Mouse (Mus musculus): ENCODE results near the gene Inpp4b. TPM values are rescaled to one million over a fixed set of nuclear protein-coding genes. Genes with fewer than 3 reads are reported as not detected.
A peak's percentile ranks its signal among the peaks of the same experiment; 100 is the strongest.

The Inpp4b gene
- total RNA-seq, 2 experiments from 2014 or later = 9.9 to 11.2 TPM

- DNase-seq (ENCODE audit: extremely low spot score in 1 of 2, low spot score in 2 of 2) = no peak
- intact Hi-C loops (cut with DNase I) = no loop called here
Measured at GRCm38 (mm10) chr8:81449798-81450197, 107.4 kb downstream of the Inpp4b start.

DNA sequence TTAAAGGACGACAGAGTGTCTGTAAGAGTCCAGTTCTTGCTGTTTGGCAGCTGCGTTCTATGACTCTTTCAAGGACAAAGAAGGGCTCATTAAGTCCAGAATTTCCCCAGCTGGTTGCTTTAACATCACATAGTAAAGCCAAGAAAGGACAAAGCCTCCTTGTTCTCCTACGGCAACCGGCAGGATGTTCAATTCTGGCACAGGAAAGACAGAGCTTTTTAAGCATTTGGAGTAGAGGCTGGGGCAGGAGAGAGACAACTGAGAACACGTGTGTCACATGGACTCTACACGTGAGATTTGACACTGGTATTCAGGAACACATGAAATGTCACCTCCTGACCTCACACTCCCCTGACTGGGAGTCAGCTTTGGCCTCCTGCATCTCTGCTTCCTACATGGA, 109.7 kb downstream of the Inpp4b start:
- peak; percentile 9 to 15 for DNase-seq (ENCODE audit: extremely low spot score in 1 of 2, low spot score in 2 of 2)
- intact Hi-C loops (cut with DNase I) = no loop called here

DNA sequence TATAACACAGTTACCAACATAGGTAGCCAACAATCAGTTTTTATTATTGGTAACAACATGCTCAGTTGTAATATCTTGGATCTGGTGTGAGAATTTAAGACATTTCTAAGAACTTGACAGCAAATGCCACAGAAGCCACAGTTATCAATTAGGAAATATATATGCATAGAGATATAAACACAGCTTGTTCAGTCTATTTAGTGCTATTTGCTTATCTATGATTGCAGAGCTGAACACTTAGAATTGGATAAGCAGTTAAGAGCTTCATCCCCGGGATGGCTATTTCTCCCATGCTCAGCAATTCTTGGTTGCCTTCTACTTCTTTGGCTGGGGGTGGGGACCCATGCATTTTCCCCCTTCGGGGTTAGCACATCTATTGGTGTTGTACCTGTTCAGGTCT, 112.5 kb downstream of the Inpp4b start:
- intact Hi-C loops (cut with DNase I) = no loop called here
- DNase-seq (ENCODE audit: extremely low spot score in 1 of 2, low spot score in 2 of 2) = no peak

DNA sequence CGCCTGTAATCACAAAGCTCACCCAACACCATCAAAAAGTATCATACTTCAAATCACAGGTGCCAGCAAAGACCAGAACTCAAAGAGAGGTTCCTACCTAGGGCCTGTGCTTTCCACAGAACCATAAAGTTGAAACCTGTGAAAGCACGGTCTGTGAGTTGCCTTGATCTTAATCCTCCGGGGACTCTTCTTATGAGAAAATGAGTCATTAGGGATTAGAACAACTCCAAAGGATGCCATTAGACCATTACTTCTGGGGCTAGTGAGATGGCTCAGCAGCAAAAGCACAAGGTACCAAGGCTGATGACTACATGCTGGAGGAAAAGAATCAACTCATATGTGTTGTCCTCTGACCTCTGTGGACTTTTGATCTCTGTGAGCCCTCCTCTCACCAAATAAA, 121.4 kb downstream of the Inpp4b start:
- intact Hi-C loops (cut with DNase I) = no loop called here
- no peak for DNase-seq (ENCODE audit: extremely low spot score in 1 of 2, low spot score in 2 of 2)

DNA sequence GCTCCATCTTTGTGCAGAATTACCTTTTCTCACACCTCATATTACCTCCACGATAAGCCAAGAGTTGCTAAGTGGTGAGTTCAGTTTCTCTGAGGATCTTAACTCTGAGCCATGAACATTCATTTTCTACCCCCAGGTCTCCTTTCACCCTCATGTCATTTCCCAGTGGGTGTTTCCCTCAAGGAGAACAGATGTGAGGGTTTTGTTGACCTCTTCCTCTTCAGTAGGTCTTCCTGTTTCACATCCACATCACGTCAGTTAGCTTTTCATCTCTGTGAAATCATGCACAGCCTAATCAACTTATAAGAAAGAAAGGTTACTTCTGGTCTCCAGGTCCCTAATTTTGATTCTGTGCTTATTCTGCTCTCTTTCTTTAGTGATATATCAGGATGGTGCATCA, 124.4 kb downstream of the Inpp4b start:
- no peak for DNase-seq (ENCODE audit: extremely low spot score in 1 of 2, low spot score in 2 of 2)
- intact Hi-C loops (cut with DNase I) = no loop called here

DNA sequence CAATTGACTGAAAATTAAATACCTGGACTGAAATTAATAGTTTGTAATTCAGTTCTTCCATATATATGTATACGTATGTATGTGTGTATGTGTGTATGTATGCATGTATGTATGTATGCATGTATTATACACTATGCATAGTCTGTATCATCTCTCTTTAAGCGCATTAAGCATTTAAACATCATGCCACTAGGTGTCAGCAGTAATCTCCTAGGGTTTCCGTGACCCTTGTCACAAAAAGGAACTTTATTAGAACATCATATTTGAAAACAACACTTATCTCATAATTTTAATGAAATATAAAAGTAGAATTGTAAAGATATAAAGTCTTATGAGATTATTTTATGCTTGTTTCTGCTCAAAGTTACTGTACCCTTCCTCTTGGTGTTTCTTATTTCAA, 136.3 kb downstream of the Inpp4b start:
- no peak for DNase-seq (ENCODE audit: extremely low spot score in 1 of 2, low spot score in 2 of 2)
- intact Hi-C loops (cut with DNase I) = loop anchor here (5.0 kb wide), 2 partner anchors 334 to 1264 kb away; no protein-coding TSS in a partner anchor

GRCm38 (mm10) chr8:81483834-81484233, 141.5 kb downstream of the Inpp4b start:
- DNase-seq (ENCODE audit: extremely low spot score in 1 of 2, low spot score in 2 of 2) = no peak
- intact Hi-C loops (cut with DNase I) = loop anchor here (10.0 kb wide), 1 partner anchor 541 kb away; no protein-coding TSS in a partner anchor

GRCm38 (mm10) chr8:81485626-81486025, 143.3 kb downstream of the Inpp4b start:
- intact Hi-C loops (cut with DNase I) = loop anchor here (10.0 kb wide), 1 partner anchor 539 kb away; no protein-coding TSS in a partner anchor
- DNase-seq (ENCODE audit: extremely low spot score in 1 of 2, low spot score in 2 of 2) = no peak

GRCm38 (mm10) chr8:81489894-81490661, 147.7 kb downstream of the Inpp4b start:
- intact Hi-C loops (cut with DNase I) = loop anchor here (10.0 kb wide), 1 partner anchor 535 kb away; no protein-coding TSS in a partner anchor
- no peak for DNase-seq (ENCODE audit: extremely low spot score in 1 of 2, low spot score in 2 of 2)

GRCm38 (mm10) chr8:81491097-81491705, 148.8 kb downstream of the Inpp4b start:
- DNase-seq (ENCODE audit: extremely low spot score in 1 of 2, low spot score in 2 of 2) = no peak
- intact Hi-C loops (cut with DNase I) = no loop called here

- DNase-seq (ENCODE audit: extremely low spot score in 1 of 2, low spot score in 2 of 2) = no peak
- intact Hi-C loops (cut with DNase I) = no loop called here
Measured at GRCm38 (mm10) chr8:81491706-81492204, 149.4 kb downstream of the Inpp4b start.

DNA sequence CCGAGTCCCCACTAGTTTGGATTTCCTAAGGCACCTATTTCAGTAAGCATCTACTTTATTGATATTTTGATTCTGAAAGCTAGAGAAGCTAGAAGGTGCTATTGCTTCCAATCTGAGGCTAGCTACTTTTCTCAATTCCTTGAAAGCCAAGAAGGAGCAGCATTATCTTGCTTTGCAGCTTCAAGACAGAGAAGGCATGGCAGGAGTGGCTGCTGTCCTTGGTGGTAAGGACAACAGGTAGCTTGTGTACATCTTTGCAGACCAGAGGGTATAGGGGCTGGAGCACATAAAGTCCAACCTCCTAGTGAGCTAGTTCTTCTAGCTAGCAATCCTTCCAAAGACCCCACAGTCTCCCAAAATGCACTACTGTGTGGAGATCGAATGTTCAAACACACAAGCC, 152.5 kb downstream of the Inpp4b start:
- no peak for DNase-seq (ENCODE audit: extremely low spot score in 1 of 2, low spot score in 2 of 2)
- intact Hi-C loops (cut with DNase I) = no loop called here

DNA sequence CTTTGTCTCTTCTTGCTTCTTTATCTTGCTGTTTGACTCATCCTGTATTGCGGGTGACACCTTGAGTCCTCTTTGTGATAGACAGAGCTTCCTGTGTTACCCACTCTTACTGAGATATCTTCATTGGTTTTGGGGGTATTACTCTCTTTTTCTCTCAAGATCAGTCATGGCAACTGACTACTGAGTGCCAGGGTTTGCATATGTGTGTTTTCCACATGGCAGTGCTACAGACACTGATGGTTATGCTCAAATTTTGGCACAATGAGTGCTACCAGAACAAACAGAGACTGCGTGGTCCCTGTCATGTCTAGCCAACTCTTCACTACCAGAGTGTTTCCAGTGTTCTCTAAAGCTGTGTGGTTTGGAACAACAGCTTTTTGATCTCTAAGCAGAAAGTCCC, 155.3 kb downstream of the Inpp4b start:
- no peak for DNase-seq (ENCODE audit: extremely low spot score in 1 of 2, low spot score in 2 of 2)
- intact Hi-C loops (cut with DNase I) = no loop called here

GRCm38 (mm10) chr8:81502216-81502615, 159.9 kb downstream of the Inpp4b start:
- DNase-seq (ENCODE audit: extremely low spot score in 1 of 2, low spot score in 2 of 2) = no peak
- intact Hi-C loops (cut with DNase I) = no loop called here

DNA sequence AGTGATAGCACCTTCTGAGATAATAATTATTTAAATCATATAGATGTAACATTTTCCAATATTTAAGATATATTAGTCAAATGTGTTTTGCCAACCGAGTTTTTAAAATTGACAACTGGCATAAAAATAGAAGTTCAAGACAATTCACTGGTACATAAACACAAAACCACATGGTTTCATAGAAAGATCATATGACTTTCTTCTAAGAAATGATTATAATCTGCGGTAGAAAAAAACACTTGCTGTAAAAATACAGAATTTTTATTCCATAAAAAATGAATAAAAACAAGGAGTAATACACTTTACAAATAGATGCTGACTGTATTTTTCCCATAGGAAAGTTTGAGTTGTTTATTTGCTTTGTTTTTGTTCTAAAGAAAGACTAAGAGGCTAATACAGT, 160.6 kb downstream of the Inpp4b start:
- intact Hi-C loops (cut with DNase I) = no loop called here
- DNase-seq (ENCODE audit: extremely low spot score in 1 of 2, low spot score in 2 of 2) = no peak

DNA sequence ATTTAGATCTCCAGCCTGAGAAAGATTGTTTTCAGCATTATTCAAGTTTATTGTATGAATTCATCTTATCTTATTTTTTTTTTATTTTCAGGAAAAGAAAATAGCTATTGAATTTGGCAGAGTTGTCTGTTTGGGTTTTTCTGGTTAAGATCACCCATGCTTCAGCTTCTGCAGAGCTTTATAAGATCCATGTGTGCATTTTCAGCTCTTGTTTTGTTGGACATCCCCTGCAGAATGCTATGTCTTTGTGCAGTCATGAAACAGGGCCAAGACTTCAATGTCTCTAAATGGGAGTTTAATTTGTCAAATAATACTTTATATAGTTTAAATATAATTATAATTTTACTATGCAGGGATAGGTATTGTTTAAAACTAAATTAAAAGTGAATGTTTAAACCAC, 170.5 kb downstream of the Inpp4b start:
- DNase-seq (ENCODE audit: extremely low spot score in 1 of 2, low spot score in 2 of 2) = no peak
- intact Hi-C loops (cut with DNase I) = no loop called here

DNA sequence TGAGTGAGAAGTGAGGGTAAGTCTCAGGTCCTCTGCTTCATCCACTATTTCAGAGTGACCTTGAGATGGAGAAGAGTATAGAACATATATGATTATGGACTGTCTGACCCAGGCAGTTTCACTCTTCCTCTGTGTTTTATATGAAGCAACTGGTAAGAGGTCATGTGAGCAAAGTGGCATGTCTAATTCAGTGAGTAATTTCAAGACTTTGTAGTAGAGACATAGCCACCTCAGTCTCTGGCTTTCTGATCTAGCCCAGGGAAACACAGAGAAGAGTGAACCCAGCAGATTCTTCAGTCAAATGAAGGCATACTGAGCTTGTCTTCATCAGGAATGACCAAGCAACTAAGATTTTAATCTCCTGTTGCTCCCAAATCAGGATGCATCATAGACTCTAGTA, 172.1 kb downstream of the Inpp4b start:
- no peak for DNase-seq (ENCODE audit: extremely low spot score in 1 of 2, low spot score in 2 of 2)
- intact Hi-C loops (cut with DNase I) = no loop called here

DNA sequence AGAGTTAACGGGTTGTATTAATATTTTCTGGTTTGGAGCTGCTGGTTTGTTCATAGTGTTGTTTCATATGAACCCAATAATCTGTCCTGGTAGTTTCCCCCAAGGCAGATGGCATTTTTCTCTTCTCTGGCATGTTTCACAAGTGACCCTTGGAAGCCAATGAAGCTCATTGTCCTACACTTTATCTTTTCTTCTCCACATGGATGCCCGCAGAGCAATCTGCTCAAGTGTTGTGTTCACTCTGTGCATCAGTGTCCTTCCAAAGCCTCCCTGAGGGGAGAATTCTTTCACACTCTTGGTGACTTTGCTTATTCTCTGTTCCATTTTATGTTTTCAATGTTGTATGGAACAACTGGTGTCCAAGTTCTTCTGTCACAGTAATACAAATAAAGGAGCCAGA, 179.7 kb downstream of the Inpp4b start:
- intact Hi-C loops (cut with DNase I) = no loop called here
- no peak for DNase-seq (ENCODE audit: extremely low spot score in 1 of 2, low spot score in 2 of 2)

DNA sequence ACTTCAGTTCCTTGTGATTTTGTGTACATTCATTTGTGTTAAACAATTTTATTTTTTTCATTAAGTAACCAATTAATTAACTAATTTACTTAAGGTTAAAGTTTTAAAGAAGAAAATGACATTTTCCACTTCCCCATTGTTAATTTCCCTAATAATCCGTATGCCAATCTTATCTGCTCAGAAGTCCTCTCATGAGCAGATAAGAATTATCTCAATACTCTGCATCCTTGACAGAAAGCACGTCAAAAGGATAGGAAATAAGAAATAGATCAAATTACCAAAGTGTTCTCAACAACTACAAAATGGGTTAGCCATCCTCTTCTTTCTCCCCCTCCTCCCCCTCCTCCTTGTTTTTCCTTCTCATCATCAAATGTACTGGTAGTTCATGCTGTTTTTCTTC, 182.2 kb downstream of the Inpp4b start:
- intact Hi-C loops (cut with DNase I) = no loop called here
- no peak for DNase-seq (ENCODE audit: extremely low spot score in 1 of 2, low spot score in 2 of 2)

- DNase-seq (ENCODE audit: extremely low spot score in 1 of 2, low spot score in 2 of 2) = no peak
- intact Hi-C loops (cut with DNase I) = no loop called here
Measured at GRCm38 (mm10) chr8:81527661-81528060, 185.3 kb downstream of the Inpp4b start.

All from left cerebral cortex, postnatal 10 days (tissue).